21 mouse cellular contexts compared by ENCODE assay signal in the genomic region with DNA sequence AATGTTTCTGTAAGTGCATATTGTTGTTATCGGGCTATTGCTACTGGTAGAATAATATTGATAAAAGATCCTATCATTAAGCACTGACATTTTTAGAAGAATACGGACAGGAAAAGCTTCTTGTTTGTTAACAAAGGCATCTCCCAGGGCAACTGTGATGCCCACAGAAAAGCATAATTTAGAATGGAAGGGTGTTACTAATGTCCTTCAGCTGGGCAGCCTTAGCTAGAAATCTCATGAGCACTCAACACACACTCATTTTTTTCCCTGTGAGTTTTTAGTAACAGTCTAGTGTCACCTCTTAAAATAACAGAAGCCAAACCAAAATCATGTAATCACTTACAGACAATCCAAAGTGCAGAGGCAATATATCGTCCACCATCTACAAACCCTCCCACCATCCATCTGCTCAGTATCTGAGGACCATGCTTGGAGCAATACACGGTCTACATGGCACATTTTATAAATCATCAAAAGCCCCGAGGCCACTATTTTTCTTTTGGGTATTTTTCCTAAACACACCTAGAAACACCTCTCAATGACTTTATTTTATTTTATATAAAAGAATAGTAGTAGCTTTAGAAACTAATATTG.
DNase-seq lines count a peak whose midpoint lies in the region; ATAC-seq and TF ChIP-seq lines count a peak whose summit lies in the region.
"Had no signal": no experiment of that assay in that cellular context is flagged by ENCODE, and none has a peak within 500 bp of the region (broad histone marks: within the 10 kb centered on the region; RNA-seq: fewer than 3 reads in every experiment).

No protein-coding gene starts in this region.

- peaks cover 24% of the 10 kb centered on the region for H3K4me1 ChIP-seq in hindbrain, embryonic 12.5 days
- peaks cover 5% of the 10 kb centered on the region; the same call in 1 of the 2 replicates for H3K4me1 ChIP-seq in hindbrain, postnatal 0 days (ENCODE audit: insufficient read depth, low read length)
- H3K4me1 ChIP-seq in neural tube, embryonic 11.5 days (ENCODE audit: control insufficient read depth, insufficient read depth, low read length): peaks cover 12% of the 10 kb centered on the region
- peaks cover 59% of the 10 kb centered on the region for H3K4me1 ChIP-seq in neural tube, embryonic 13.5 days (replicated peaks)
- H3K4me1 ChIP-seq in stomach, postnatal 0 days (replicated peaks; ENCODE audit: control insufficient read depth, insufficient read depth): no peaks in the 10 kb centered on the region
- H3K4me1 ChIP-seq: embryonic facial prominence, embryonic 13.5 days had no signal

- DNase-seq in embryo, embryonic 11 days: peak; percentile 21
- no peak for DNase-seq in embryo, embryonic 9.5 days (ENCODE audit: extremely low spot score)
- DNase-seq in hindbrain, postnatal 0 days (ENCODE audit: low spot score): no peak
- peak; percentile 14 for DNase-seq in neural tube, embryonic 11.5 days (ENCODE audit: low spot score)
- no peak for DNase-seq in neural tube, embryonic 10.5 days (ENCODE audit: extremely low spot score, low spot score)
- DNase-seq in stomach, postnatal 0 days (ENCODE audit: low spot score): no peak
- DNase-seq: adrenal gland, postnatal 14 days; cerebellum, adult 18-20 months; cerebellum, adult 9-11 months; cerebellum, postnatal 36 days; gastrocnemius, adult 2 months; gastrocnemius, postnatal 25 days had no signal

- H3K9me3 ChIP-seq in hindbrain, embryonic 12.5 days (replicated peaks): no peaks in the 10 kb centered on the region
- H3K9me3 ChIP-seq in hindbrain, postnatal 0 days (ENCODE audit: low read length): no peaks in the 10 kb centered on the region
- H3K9me3 ChIP-seq in neural tube, embryonic 11.5 days (ENCODE audit: control insufficient read depth, low read length): no peaks in the 10 kb centered on the region
- H3K9me3 ChIP-seq in neural tube, embryonic 13.5 days: no peaks in the 10 kb centered on the region
- H3K9me3 ChIP-seq in stomach, postnatal 0 days (ENCODE audit: control insufficient read depth, low read length): no peaks in the 10 kb centered on the region
- H3K9me3 ChIP-seq: embryonic facial prominence, embryonic 13.5 days; forebrain, embryonic 12.5 days; heart, embryonic 12.5 days; hindbrain, embryonic 15.5 days had no signal

- no peaks in the 10 kb centered on the region for H3K36me3 ChIP-seq in hindbrain, embryonic 12.5 days
- H3K36me3 ChIP-seq in hindbrain, postnatal 0 days (ENCODE audit: insufficient read depth, low read length): no peaks in the 10 kb centered on the region
- no peaks in the 10 kb centered on the region for H3K36me3 ChIP-seq in neural tube, embryonic 11.5 days (ENCODE audit: control insufficient read depth, insufficient read depth, low read length)
- no peaks in the 10 kb centered on the region for H3K36me3 ChIP-seq in neural tube, embryonic 13.5 days
- H3K36me3 ChIP-seq in stomach, postnatal 0 days (ENCODE audit: control insufficient read depth, insufficient read depth, low read length): no peaks in the 10 kb centered on the region
- H3K36me3 ChIP-seq: embryonic facial prominence, embryonic 13.5 days; forebrain, embryonic 12.5 days; heart, embryonic 12.5 days; hindbrain, embryonic 15.5 days had no signal

- no peak for TF ChIP-seq CTCF in hindbrain, postnatal 0 days (IDR thresholded peaks at IDR 0.05; ENCODE audit: low read depth)
- TF ChIP-seq CTCF in stomach, postnatal 0 days (IDR thresholded peaks at IDR 0.05; ENCODE audit: low read depth): no peak

- H3K27ac ChIP-seq in hindbrain, embryonic 12.5 days: peak overlapping the region; percentile 50; the same call in 1 of the 2 replicates
- no peak overlapping the region for H3K27ac ChIP-seq in hindbrain, postnatal 0 days
- H3K27ac ChIP-seq in neural tube, embryonic 11.5 days (ENCODE audit: low read depth, low read length): no peak overlapping the region
- H3K27ac ChIP-seq in neural tube, embryonic 13.5 days (replicated peaks): no peak overlapping the region
- no peak overlapping the region for H3K27ac ChIP-seq in stomach, postnatal 0 days (replicated peaks)
- H3K27ac ChIP-seq: embryonic facial prominence, embryonic 13.5 days; gastrocnemius, adult 2 months; hindbrain, embryonic 15.5 days had no signal

- H3K9ac ChIP-seq in hindbrain, embryonic 12.5 days: no peak overlapping the region
- H3K9ac ChIP-seq in hindbrain, postnatal 0 days (replicated peaks; ENCODE audit: low read length): no peak overlapping the region
- H3K9ac ChIP-seq in neural tube, embryonic 11.5 days (ENCODE audit: low read length): no peak overlapping the region
- H3K9ac ChIP-seq in neural tube, embryonic 13.5 days: no peak overlapping the region
- no peak overlapping the region for H3K9ac ChIP-seq in stomach, postnatal 0 days (ENCODE audit: low read length)
- H3K9ac ChIP-seq: embryonic facial prominence, embryonic 13.5 days; forebrain, embryonic 12.5 days; heart, embryonic 12.5 days; hindbrain, embryonic 15.5 days had no signal

- ATAC-seq in hindbrain, embryonic 12.5 days (ENCODE audit: low FRiP score): 0 out of 2 replicates have a peak, but pooled peaks have one; percentile 35
- no peak for ATAC-seq in hindbrain, postnatal 0 days
- peak; percentile 66 for ATAC-seq in neural tube, embryonic 11.5 days (ENCODE audit: insufficient read depth, low FRiP score, low TSS enrichment)
- peak; percentile 44; the same call in 1 of the 2 replicates for ATAC-seq in neural tube, embryonic 13.5 days (ENCODE audit: low read depth)
- ATAC-seq in stomach, postnatal 0 days (ENCODE audit: low FRiP score, low TSS enrichment): no peak
- ATAC-seq: activated CD4-positive, CD25-positive, alpha-beta regulatory T cell, adult 4 months had no signal

- H3K4me3 ChIP-seq in hindbrain, embryonic 12.5 days: no peak overlapping the region
- no peak overlapping the region for H3K4me3 ChIP-seq in hindbrain, postnatal 0 days (ENCODE audit: low read length)
- H3K4me3 ChIP-seq in neural tube, embryonic 11.5 days (ENCODE audit: low read depth, low read length): no peak overlapping the region
- H3K4me3 ChIP-seq in neural tube, embryonic 13.5 days: no peak overlapping the region
- H3K4me3 ChIP-seq in stomach, postnatal 0 days (ENCODE audit: low read depth, low read length): no peak overlapping the region
- H3K4me3 ChIP-seq: embryonic facial prominence, embryonic 13.5 days; forebrain, embryonic 12.5 days; gastrocnemius, adult 2 months; heart, embryonic 12.5 days; hindbrain, embryonic 15.5 days had no signal

- TF ChIP-seq EP300 in stomach, postnatal 0 days (optimal IDR thresholded peaks at IDR 0.05): no peak

- H3K4me2 ChIP-seq in hindbrain, embryonic 12.5 days (replicated peaks): no peak overlapping the region
- no peak overlapping the region for H3K4me2 ChIP-seq in hindbrain, postnatal 0 days (ENCODE audit: low read depth, low read length)
- H3K4me2 ChIP-seq in neural tube, embryonic 11.5 days (ENCODE audit: low read depth): peak overlapping the region; percentile 13; the same call in 1 of the 2 replicates
- H3K4me2 ChIP-seq in neural tube, embryonic 13.5 days: peak overlapping the region; percentile 7; the same call in 1 of the 2 replicates
- H3K4me2 ChIP-seq in stomach, postnatal 0 days (replicated peaks; ENCODE audit: low read depth): no peak overlapping the region
- H3K4me2 ChIP-seq: embryonic facial prominence, embryonic 13.5 days; forebrain, embryonic 12.5 days; heart, embryonic 12.5 days; hindbrain, embryonic 15.5 days had no signal

- 46% methylated on average over 5 of the region's 5 CpGs for WGBS in hindbrain, embryonic 12.5 days
- 39% methylated on average over 5 of the region's 5 CpGs for WGBS in hindbrain, postnatal 0 days
- 41% methylated on average over 5 of the region's 5 CpGs for WGBS in neural tube, embryonic 11.5 days
- WGBS in neural tube, embryonic 13.5 days: 20% methylated on average over 5 of the region's 5 CpGs
- 66% methylated on average over 5 of the region's 5 CpGs for WGBS in stomach, postnatal 0 days

- no peaks in the 10 kb centered on the region for H3K27me3 ChIP-seq in hindbrain, embryonic 12.5 days
- H3K27me3 ChIP-seq in hindbrain, postnatal 0 days (ENCODE audit: insufficient read depth, low read length): no peaks in the 10 kb centered on the region
- no peaks in the 10 kb centered on the region for H3K27me3 ChIP-seq in neural tube, embryonic 11.5 days (ENCODE audit: control insufficient read depth, insufficient read depth, low read length)
- H3K27me3 ChIP-seq in neural tube, embryonic 13.5 days: no peaks in the 10 kb centered on the region
- no peaks in the 10 kb centered on the region for H3K27me3 ChIP-seq in stomach, postnatal 0 days (ENCODE audit: control insufficient read depth, insufficient read depth, low read length)
- H3K27me3 ChIP-seq: CH12.LX; embryonic facial prominence, embryonic 13.5 days; forebrain, embryonic 12.5 days; heart, embryonic 12.5 days; hindbrain, embryonic 15.5 days; Patski had no signal

Comparison
In these comparisons a context has a peak if more than half of its experiments do, and no peak if none do; other contexts are left out.
1. DNase-seq: peak in embryo, embryonic 11 days (single experiment) and neural tube, embryonic 11.5 days (single experiment); none in embryo, embryonic 9.5 days (single experiment), hindbrain, postnatal 0 days (single experiment), neural tube, embryonic 10.5 days (single experiment) and stomach, postnatal 0 days (single experiment).
2. ATAC-seq: peak in hindbrain, embryonic 12.5 days (single experiment), neural tube, embryonic 11.5 days (single experiment) and neural tube, embryonic 13.5 days (single experiment); none in hindbrain, postnatal 0 days (single experiment) and stomach, postnatal 0 days (single experiment).
3. H3K4me2 ChIP-seq: peak in neural tube, embryonic 11.5 days (single experiment) and neural tube, embryonic 13.5 days (single experiment); none in hindbrain, embryonic 12.5 days (single experiment), hindbrain, postnatal 0 days (single experiment) and stomach, postnatal 0 days (single experiment).